Mouse (Mus musculus): Measurements from ENCODE around the gene Med23. TPM values are rescaled to one million over a fixed set of nuclear protein-coding genes. Genes with fewer than 3 reads are reported as not detected.
A peak's percentile ranks its signal among the peaks of the same experiment; 100 is the strongest.

Gene Med23
- total RNA-seq, 4 experiments from 2014 or later, result 24.9 to 32.0 (median 30.1) TPM

- no peak for DNase-seq
Measured at GRCm38 (mm10) chr10:24886008-24886407, 16.2 kb downstream of the Med23 start.

- DNase-seq, result no peak
Measured at GRCm38 (mm10) chr10:24888343-24888742, 18.6 kb downstream of the Med23 start.

- DNase-seq, result no peak
Measured at GRCm38 (mm10) chr10:24895927-24896326, 26.1 kb downstream of the Med23 start.

- DNase-seq, result no peak
Measured at GRCm38 (mm10) chr10:24905627-24906026, 35.8 kb downstream of the Med23 start.

- no peak for DNase-seq
Measured at GRCm38 (mm10) chr10:24911199-24911598, 41.4 kb downstream of the Med23 start.

- DNase-seq, result no peak
Measured at GRCm38 (mm10) chr10:24912576-24912975, 42.8 kb downstream of the Med23 start.

- no peak for DNase-seq
Measured at GRCm38 (mm10) chr10:24915486-24915885, 45.7 kb downstream of the Med23 start.

- no peak for DNase-seq
Measured at GRCm38 (mm10) chr10:24922977-24923376, 53.2 kb downstream of the Med23 start.

- no peak for DNase-seq
Measured at GRCm38 (mm10) chr10:24924296-24924695, 54.5 kb downstream of the Med23 start.

GRCm38 (mm10) chr10:24926380-24926779 is 56.6 kb downstream of the Med23 start:
- no peak for DNase-seq

GRCm38 (mm10) chr10:24926962-24927720 is 57.4 kb downstream of the Med23 start, which contains the start of gene Arg1:
Gene Arg1 (minus strand): TSS chr10:24927484.
- DNase-seq, result no peak

- no peak for DNase-seq
Measured at GRCm38 (mm10) chr10:24928072-24928471, 58.3 kb downstream of the Med23 start.

- DNase-seq, result no peak
Measured at GRCm38 (mm10) chr10:24930143-24930542, 60.4 kb downstream of the Med23 start.

GRCm38 (mm10) chr10:24947871-24948270 is 78.1 kb downstream of the Med23 start:
- DNase-seq, result no peak

- no peak for DNase-seq
Measured at GRCm38 (mm10) chr10:24948278-24948677, 78.5 kb downstream of the Med23 start.

- DNase-seq, result no peak
Measured at GRCm38 (mm10) chr10:24950223-24950622, 80.4 kb downstream of the Med23 start.

GRCm38 (mm10) chr10:24951575-24951974 is 81.8 kb downstream of the Med23 start:
- no peak for DNase-seq

GRCm38 (mm10) chr10:24952549-24952948 is 82.8 kb downstream of the Med23 start:
- DNase-seq, result no peak

- no peak for DNase-seq
Measured at GRCm38 (mm10) chr10:24953876-24954275, 84.1 kb downstream of the Med23 start.

GRCm38 (mm10) chr10:24958280-24959042 is 88.7 kb downstream of the Med23 start:
- DNase-seq, result no peak

- DNase-seq, result peak; percentile 64
Measured at GRCm38 (mm10) chr10:24959043-24959916, 89.5 kb downstream of the Med23 start.

- no peak for DNase-seq
Measured at GRCm38 (mm10) chr10:24961112-24961511, 91.3 kb downstream of the Med23 start.

GRCm38 (mm10) chr10:24961889-24962288 is 92.1 kb downstream of the Med23 start:
- no peak for DNase-seq
